Mouse (Mus musculus): Measurements from ENCODE around the gene Sipa1l1.

GRCm38 (mm10) chr12:82193476-82193875 lies 24.4 kb downstream of the Sipa1l1 start:
- TF ChIP-seq CTCF (IDR thresholded peaks at IDR 0.05; ENCODE audit: low read depth) (no peak), EP300 (IDR thresholded peaks at IDR 0.05; ENCODE audit: low read depth) (no peak)
